ENCODE assay signal across 8 mouse cellular contexts in the genomic region with DNA sequence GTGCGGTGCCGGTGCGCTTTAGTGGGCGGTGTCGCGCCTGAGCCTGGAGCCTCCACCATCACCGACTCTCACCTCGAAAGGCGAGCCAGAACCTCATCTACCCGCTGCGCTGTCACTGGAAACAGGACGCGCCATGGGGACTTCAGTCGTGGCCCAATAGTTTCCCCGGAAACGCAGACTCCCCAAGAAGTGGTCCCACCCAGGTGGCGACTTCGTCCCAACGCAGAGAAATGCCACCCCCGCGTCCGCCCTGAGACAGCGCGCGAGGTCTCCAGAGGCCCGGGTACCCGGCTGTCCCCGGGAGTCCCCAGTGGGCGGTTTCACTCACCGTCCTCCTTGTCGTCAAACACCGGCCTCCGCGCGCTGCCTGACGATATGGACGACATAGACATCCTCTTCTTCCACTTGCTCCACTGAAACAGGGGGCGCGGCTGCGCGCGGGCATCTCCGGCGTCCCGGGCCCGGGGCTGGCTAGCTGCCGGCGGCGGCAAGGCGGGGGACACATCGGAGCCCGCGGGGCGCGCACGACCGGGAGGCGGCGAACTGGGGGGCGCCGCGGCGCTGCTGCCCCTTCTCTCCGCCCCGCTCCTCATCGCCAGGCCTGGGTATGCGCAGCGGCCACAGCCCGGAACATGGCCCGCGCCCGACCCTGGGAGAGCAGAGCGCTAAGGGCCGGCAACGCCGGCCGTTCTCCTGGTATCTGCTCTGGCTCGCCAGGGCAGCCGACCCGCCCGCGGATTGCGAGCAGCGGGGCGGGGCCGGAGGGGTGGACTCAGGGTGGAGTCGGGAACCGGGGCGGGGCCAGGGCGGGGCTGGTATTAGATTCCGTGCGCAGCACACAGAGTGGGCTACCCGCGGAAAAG. TPM values are rescaled to one million over a fixed set of nuclear protein-coding genes. Genes with fewer than 3 reads are reported as not detected.
DNase-seq lines count a peak whose midpoint lies in the region; ATAC-seq and TF ChIP-seq lines count a peak whose summit lies in the region.

No protein-coding gene starts in this region.

- no peaks in the 10 kb centered on the region for H3K27me3 ChIP-seq in cerebellum, adult 2 months (ENCODE audit: control insufficient read depth, insufficient read depth, low read length)
- peaks cover 23% of the 10 kb centered on the region for H3K27me3 ChIP-seq in lung, embryonic 16.5 days (ENCODE audit: control insufficient read depth, insufficient read depth, low read depth, low read length)

- 1% methylated on average over 94 of the region's 94 CpGs for WGBS in cerebellum, adult 2 months
- WGBS in lung, embryonic 16.5 days, result under 1% methylated on average over 61 of the region's 94 CpGs

- peak overlapping the region; percentile 77 for H3K4me3 ChIP-seq in cerebellum, adult 2 months (replicated peaks; ENCODE audit: insufficient read depth, low read depth, low read length)
- peak overlapping the region; percentile 64 for H3K4me3 ChIP-seq in layer of hippocampus, adult 2 months
- peak overlapping the region; percentile 70 for H3K4me3 ChIP-seq in lung, embryonic 16.5 days (ENCODE audit: low read length)

- no peaks in the 10 kb centered on the region for H3K4me1 ChIP-seq in cerebellum, adult 2 months (ENCODE audit: control insufficient read depth, insufficient read depth, low read length)
- H3K4me1 ChIP-seq in lung, embryonic 16.5 days (replicated peaks; ENCODE audit: control insufficient read depth, insufficient read depth, low read length), result peaks cover 4% of the 10 kb centered on the region

- peak overlapping the region; percentile 100 for H3K4me2 ChIP-seq in lung, embryonic 16.5 days (ENCODE audit: low read depth, low read length)

- H3K27ac ChIP-seq in cerebellum, adult 2 months (ENCODE audit: insufficient read depth, low read length), result no peak overlapping the region
- H3K27ac ChIP-seq in layer of hippocampus, adult 2 months, result peak overlapping the region; percentile 86
- no peak overlapping the region for H3K27ac ChIP-seq in lung, embryonic 16.5 days (ENCODE audit: low read length)

- ATAC-seq in lung, embryonic 16.5 days (ENCODE audit: low read depth), result peak; percentile 99

- H3K36me3 ChIP-seq in lung, embryonic 16.5 days (ENCODE audit: control insufficient read depth, insufficient read depth, low read length), result no peaks in the 10 kb centered on the region

- TF ChIP-seq CTCF in cerebellum, adult 2 months (IDR thresholded peaks at IDR 0.05; ENCODE audit: borderline replicate concordance, insufficient read depth, low read depth, low read length), result no peak
- TF ChIP-seq CTCF in layer of hippocampus, adult 2 months (conservative IDR thresholded peaks at IDR 0.05), result no peak

- no peaks in the 10 kb centered on the region for H3K9me3 ChIP-seq in lung, embryonic 16.5 days (ENCODE audit: control insufficient read depth, low read length)

- no peak for TF ChIP-seq POLR2A in cerebellum, adult 2 months (IDR thresholded peaks at IDR 0.05; ENCODE audit: borderline replicate concordance, insufficient read depth, low read length)

- peak; percentile 89 for DNase-seq in Muller cell, postnatal 12 days (ENCODE audit: inconsistent ontology term)
- peak; percentile 73 to 74 for DNase-seq in cerebellum, adult 2 months
- peak; percentile 67 for DNase-seq in forelimb bud, embryonic 11.5 days (ENCODE audit: low read depth, low spot score)
- DNase-seq in heart, postnatal 4 days, result peak; percentile 83
- DNase-seq in layer of hippocampus, adult 2 months (ENCODE audit: low spot score in 2 of 2), result peak; percentile 54 to 76
- DNase-seq in ovary, postnatal 10 days (ENCODE audit: low spot score), result peak; percentile 39
- peak; percentile 57 to 72 for DNase-seq in urinary bladder, adult 18-20 months (ENCODE audit: low spot score in 2 of 2)

- peak overlapping the region; percentile 71 for H3K9ac ChIP-seq in lung, embryonic 16.5 days (ENCODE audit: low read length)

RNA-seq across cellular contexts. Expression of a gene that starts 24.8 kb away (rescaled TPM):
- polyA plus RNA-seq in cerebellum, adult 2 months (2012; rRNA removed), result 12.2 and 14.3 TPM in 2 replicates
- 1 to 10 TPM; 3.4 to 5.0 TPM for total RNA-seq in heart, postnatal 4 days (2021)
- total RNA-seq in layer of hippocampus, adult 2 months (2021), result 1 to 10 TPM; 6.8 to 6.9 TPM
- polyA plus RNA-seq in lung, embryonic 16.5 days (2015; fragmentation: Nextera tagmentation; extraction: Ambion mirVana), result 3.3 and 4.3 TPM in 2 replicates

RNA-seq across cellular contexts. Expression of a gene that starts 25.1 kb away (rescaled TPM):
- polyA plus RNA-seq in cerebellum, adult 2 months (2012; rRNA removed), result 17.4 and 22.6 TPM in 2 replicates
- total RNA-seq in heart, postnatal 4 days (2021), result 1 to 10 TPM; 3.3 to 3.4 TPM
- total RNA-seq in layer of hippocampus, adult 2 months (2021), result 100 to 1,000 TPM; 102 to 105 TPM
- 0.18 TPM in 1 of 2 replicates, not detected in the other for polyA plus RNA-seq in lung, embryonic 16.5 days (2015; fragmentation: Nextera tagmentation; extraction: Ambion mirVana)

Comparison
In these comparisons a context has a peak if more than half of its experiments do, and no peak if none do; other contexts are left out.
1. DNase-seq: peak in every context shown above with its lines; median percentile 89 in Muller cell, postnatal 12 days; 83 in heart, postnatal 4 days; 74 in cerebellum, adult 2 months; 67 in forelimb bud, embryonic 11.5 days; 65 in layer of hippocampus, adult 2 months; 64 in urinary bladder, adult 18-20 months; 39 in ovary, postnatal 10 days.
2. RNA of a gene that starts 25.1 kb away (total RNA-seq): 102 to 105 TPM in layer of hippocampus, adult 2 months; 3.3 to 3.4 TPM in heart, postnatal 4 days; every median in the first group is over 10 times any median in the second.
3. Peak in every context shown above with its lines, with median percentiles within 50 percentile points of each other: H3K4me3 ChIP-seq.